Mouse (Mus musculus) heart, embryonic 16.5 days (tissue): ENCODE results near the gene Tmem86a. TPM values are rescaled to one million over a fixed set of nuclear protein-coding genes. Genes with fewer than 3 reads are reported as not detected.

Source experiments
- ATAC-seq: fragments of 200-750 bp; cut with Nextera tagmentation; replicated peaks from 2 replicates; pipeline ENCODE4 v1.8.0; 2017; ENCODE audit warnings: moderate number of reproducible peaks; ENCODE audit not compliant: insufficient read depth, low FRiP score; ENCODE audit errors: extremely low read depth
- H3K27ac ChIP-seq: fragments of 300-500 bp; sonication (generic); 2 replicates; pipeline ENCODE4 v1.5.1; 2014; ENCODE audit warnings: mild to moderate bottlenecking, low read length, control low read depth, moderate library complexity
- H3K27me3 ChIP-seq: fragments of 300-500 bp; sonication (generic); 2 replicates; pipeline ENCODE4 v1.6.1; 2014; ENCODE audit warnings: low read length, mixed read lengths; ENCODE audit not compliant: control insufficient read depth, insufficient read depth
- H3K36me3 ChIP-seq: fragments of 300-500 bp; sonication (generic); 2 replicates; pipeline ENCODE4 v1.6.1; 2014; ENCODE audit not compliant: control insufficient read depth, insufficient read depth
- H3K4me1 ChIP-seq: fragments of 300-500 bp; sonication (generic); 2 replicates; pipeline ENCODE4 v1.6.1; 2014; ENCODE audit warnings: low read length, mixed read lengths; ENCODE audit not compliant: control insufficient read depth, insufficient read depth
- H3K4me2 ChIP-seq: fragments of 300-500 bp; sonication (generic); 2 replicates; pipeline ENCODE4 v1.6.1; 2014; ENCODE audit warnings: low read depth, mild to moderate bottlenecking, control low read depth, low read length
- H3K4me3 ChIP-seq: fragments of 300-500 bp; sonication (generic); 2 replicates; pipeline ENCODE4 v1.5.1; 2014; ENCODE audit warnings: mild to moderate bottlenecking, control low read depth, low read length
- H3K9ac ChIP-seq: fragments of 300-500 bp; sonication (generic); 2 replicates; pipeline ENCODE4 v1.6.1; 2014; ENCODE audit warnings: low read length, control low read depth
- H3K9me3 ChIP-seq: fragments of 300-500 bp; sonication (generic); replicated peaks from 2 replicates; pipeline ENCODE4 v1.6.1; 2016; ENCODE audit warnings: low read length; ENCODE audit not compliant: control insufficient read depth
- WGBS: fragments of 180-500 bp; shearing (Covaris S2); extraction: QIAGEN DNeasy Blood & Tissue Kit; methylation state at CpG from one replicate; pipeline ENCODE4 v1.1.7; 2014; 5-methylcytosine and 5-hydroxymethylcytosine counted together
- polyA plus RNA-seq: library from polyadenylated mRNA; unstranded; fragments of >200 nt; fragmentation: Nextera tagmentation; extraction: Ambion mirVana; gene quantifications from 2 replicates; pipeline ENCODE4 v1.2.1, GENCODE M21; 2015

Gene Tmem86a
- polyA plus RNA-seq, 1 experiment from 2014 or later = 20.1 TPM

DNA sequence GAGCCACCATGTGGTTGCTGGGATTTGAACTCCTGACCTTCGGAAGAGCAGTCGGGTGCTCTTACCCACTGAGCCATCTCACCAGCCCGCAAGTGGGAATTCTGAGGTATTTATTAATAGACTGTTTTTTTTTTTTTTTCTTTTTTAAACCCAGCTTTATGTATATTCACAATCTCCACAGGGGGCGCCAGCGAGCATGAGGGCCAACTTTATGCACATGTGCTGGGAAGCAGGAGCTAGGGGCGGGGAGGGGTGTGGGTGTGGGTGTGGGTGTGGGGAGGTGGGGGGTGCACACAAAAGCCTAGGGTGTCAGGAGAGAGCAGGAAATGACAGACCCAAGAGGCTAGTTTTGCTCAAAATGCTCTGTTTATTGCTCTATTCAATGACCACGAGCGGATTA is 27.1 kb downstream of the Tmem86a start:
- H3K27ac ChIP-seq = no peak overlapping the region

DNA sequence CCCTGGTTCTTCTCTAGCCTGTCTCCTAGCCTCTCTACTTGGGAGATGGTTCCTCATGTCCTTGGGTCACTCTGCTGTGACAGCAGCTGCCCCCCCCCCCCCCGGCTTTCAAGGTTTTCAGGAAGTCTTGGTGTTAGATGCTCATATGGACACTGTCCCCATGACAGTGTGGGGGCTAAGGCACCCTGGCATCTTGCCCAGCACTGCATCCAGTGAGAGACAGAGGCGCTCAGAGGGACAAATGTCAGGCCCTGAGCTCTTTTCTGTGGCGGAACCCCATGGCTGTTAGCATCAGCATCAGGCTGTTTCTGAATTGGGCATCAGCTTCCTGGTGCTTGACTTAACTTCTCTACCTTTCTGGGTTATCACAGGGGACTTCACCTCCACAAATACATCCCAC is 30.5 kb downstream of the Tmem86a start:
- no peaks in the 10 kb centered on the region for H3K36me3 ChIP-seq
- no peaks in the 10 kb centered on the region for H3K9me3 ChIP-seq
- 0 out of 2 replicates have a peak, but pooled peaks cover 2% of the 10 kb centered on the region for H3K4me1 ChIP-seq
- no peaks in the 10 kb centered on the region for H3K27me3 ChIP-seq
- H3K4me2 ChIP-seq = no peak overlapping the region
- ATAC-seq = no peak; the same call in 1 of the 2 replicates
- H3K27ac ChIP-seq = no peak overlapping the region
- no peak overlapping the region for H3K9ac ChIP-seq
- WGBS = 58% methylated on average over 3 of the region's 3 CpGs
- no peak overlapping the region for H3K4me3 ChIP-seq

More for the DNA sequence above, 27.1 kb downstream of the Tmem86a start:
- Histone ChIP-seq H3K4me3 (no peak overlapping the region), H3K27me3 (no peaks in the 10 kb centered on the region), H3K4me2 (no peak overlapping the region), H3K36me3 (no peaks in the 10 kb centered on the region), H3K9ac (no peak overlapping the region), H3K9me3 (no peaks in the 10 kb centered on the region), H3K4me1 (peaks cover 9% of the 10 kb centered on the region)
- 69% methylated on average over 8 of the region's 8 CpGs for WGBS
- ATAC-seq = no peak

DNA sequence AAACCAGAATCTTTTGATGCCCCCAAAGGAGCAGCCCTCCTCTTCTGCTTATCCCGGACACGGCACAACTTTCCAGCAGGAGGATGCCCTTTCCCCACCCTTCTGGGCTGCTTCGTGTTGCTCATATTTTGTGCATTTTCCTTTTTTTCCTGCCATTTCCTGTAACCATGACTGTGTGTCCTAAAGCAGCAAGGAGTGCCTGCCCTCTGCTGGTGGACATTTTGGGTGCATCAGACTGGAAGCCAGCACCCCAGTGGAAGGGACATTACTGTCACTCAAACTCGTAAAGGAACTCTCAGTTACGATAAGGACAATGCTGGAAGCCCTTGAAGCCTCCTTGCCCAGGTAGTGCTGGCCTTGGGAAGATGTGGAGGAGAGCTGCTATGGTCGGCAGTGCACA is 30.9 kb downstream of the Tmem86a start:
- no peaks in the 10 kb centered on the region for H3K36me3 ChIP-seq
- H3K4me3 ChIP-seq = no peak overlapping the region
- WGBS = 36% methylated on average over 6 of the region's 6 CpGs
- no peak overlapping the region for H3K27ac ChIP-seq
- H3K27me3 ChIP-seq = no peaks in the 10 kb centered on the region
- no peaks in the 10 kb centered on the region for H3K9me3 ChIP-seq
- H3K9ac ChIP-seq = no peak overlapping the region
- ATAC-seq = no peak
- H3K4me1 ChIP-seq = 0 out of 2 replicates have a peak, but pooled peaks cover 2% of the 10 kb centered on the region
- H3K4me2 ChIP-seq = no peak overlapping the region

DNA sequence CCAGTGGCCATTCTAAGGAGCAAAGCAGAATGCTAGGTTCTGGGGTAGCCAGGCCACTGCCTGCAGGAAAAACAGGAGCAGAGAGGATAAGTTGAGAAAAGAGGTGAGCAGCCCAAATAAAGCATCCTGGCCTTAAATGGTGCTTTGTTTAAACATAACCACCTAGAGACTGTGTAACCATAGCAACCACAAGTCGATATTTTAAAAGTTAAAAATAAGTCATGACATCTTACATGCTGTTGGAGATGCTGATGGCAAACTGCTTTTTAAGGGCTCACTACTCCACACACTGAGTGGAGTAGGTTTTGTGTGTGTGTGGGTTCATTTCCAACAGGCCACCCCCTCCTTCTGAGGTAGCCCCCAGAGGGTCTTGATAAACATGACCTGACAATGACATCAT is 34.7 kb downstream of the Tmem86a start:
- Histone ChIP-seq H3K9ac (no peak overlapping the region), H3K27ac (no peak overlapping the region), H3K27me3 (no peaks in the 10 kb centered on the region), H3K4me1 (0 out of 2 replicates have a peak, but pooled peaks cover 2% of the 10 kb centered on the region), H3K36me3 (no peaks in the 10 kb centered on the region), H3K9me3 (no peaks in the 10 kb centered on the region), H3K4me3 (no peak overlapping the region), H3K4me2 (no peak overlapping the region)
- ATAC-seq = no peak
- 67% methylated on average over 1 of the region's 1 CpGs for WGBS

DNA sequence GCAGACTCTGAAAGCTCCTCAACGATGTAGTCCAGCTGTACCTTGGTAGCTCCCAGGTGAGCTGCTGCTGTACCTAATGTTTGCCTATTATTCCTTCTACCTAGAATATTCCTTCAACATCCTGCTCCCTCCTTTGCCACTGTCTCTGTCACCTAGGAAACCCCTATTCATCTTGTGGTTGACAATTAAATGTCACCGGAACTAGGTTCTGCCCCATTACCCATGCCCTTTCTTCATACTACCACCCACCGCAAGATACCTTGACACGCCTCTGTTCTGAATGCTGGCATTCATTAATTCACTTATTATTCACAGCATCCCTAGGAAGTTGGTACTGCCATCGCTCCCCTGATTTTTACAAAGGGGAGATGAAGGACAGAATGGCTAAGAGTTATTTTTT is 43.5 kb downstream of the Tmem86a start:
- WGBS = 82% methylated on average over 5 of the region's 5 CpGs
- no peak for ATAC-seq
- Histone ChIP-seq H3K4me2 (no peak overlapping the region), H3K4me1 (no peaks in the 10 kb centered on the region), H3K9ac (no peak overlapping the region), H3K27ac (no peak overlapping the region), H3K27me3 (no peaks in the 10 kb centered on the region), H3K36me3 (no peaks in the 10 kb centered on the region), H3K9me3 (no peaks in the 10 kb centered on the region), H3K4me3 (no peak overlapping the region)

DNA sequence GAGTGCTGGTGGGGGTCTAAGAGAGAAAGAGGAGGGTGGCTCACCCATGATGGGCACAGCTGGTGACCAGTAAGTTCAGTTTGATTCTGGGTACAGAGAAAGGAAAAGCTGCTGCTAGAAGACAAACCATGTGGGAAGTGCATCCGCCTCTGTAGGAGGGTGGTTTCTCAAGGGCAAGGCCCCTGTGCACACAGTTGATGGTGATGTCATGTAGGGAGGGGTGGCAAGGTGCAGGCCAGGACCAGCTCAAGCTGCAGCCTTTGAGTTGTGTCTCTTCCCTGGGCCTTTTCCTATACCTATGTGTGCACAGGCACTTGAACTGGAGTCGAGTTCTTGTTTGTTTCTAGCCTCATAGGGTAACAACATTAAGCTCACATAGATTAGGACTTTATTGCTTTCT is 44.6 kb downstream of the Tmem86a start:
- Histone ChIP-seq H3K36me3 (no peaks in the 10 kb centered on the region), H3K9ac (no peak overlapping the region), H3K4me2 (no peak overlapping the region), H3K4me3 (no peak overlapping the region), H3K9me3 (no peaks in the 10 kb centered on the region), H3K27ac (no peak overlapping the region), H3K4me1 (no peaks in the 10 kb centered on the region), H3K27me3 (no peaks in the 10 kb centered on the region)
- no peak for ATAC-seq
- 54% methylated on average over 2 of the region's 2 CpGs for WGBS

DNA sequence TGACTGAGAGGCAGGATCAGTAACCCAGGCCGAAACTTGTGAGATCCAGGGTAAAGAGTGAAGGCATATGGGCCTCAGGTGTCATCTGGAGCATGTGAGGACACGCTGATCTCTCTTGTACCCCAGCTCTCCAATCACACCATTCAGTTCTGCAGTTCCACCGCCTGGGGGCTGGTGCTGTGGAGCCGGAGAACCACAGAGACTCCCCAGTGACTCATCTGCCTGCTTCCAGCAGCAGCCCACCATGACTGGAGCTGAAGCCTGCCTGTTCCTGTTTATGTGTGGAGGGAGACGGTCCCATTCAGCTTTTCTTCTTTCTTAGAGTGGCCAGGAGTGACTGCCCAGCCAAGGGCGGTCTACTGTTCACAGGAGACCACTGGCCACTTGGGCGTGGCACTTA is 47.6 kb downstream of the Tmem86a start:
- H3K4me2 ChIP-seq = no peak overlapping the region
- H3K9me3 ChIP-seq = no peaks in the 10 kb centered on the region
- H3K27ac ChIP-seq = no peak overlapping the region
- no peaks in the 10 kb centered on the region for H3K36me3 ChIP-seq
- no peaks in the 10 kb centered on the region for H3K27me3 ChIP-seq
- H3K4me3 ChIP-seq = no peak overlapping the region
- WGBS = 57% methylated on average over 7 of the region's 7 CpGs
- no peak for ATAC-seq
- no peak overlapping the region for H3K9ac ChIP-seq
- H3K4me1 ChIP-seq = no peaks in the 10 kb centered on the region

DNA sequence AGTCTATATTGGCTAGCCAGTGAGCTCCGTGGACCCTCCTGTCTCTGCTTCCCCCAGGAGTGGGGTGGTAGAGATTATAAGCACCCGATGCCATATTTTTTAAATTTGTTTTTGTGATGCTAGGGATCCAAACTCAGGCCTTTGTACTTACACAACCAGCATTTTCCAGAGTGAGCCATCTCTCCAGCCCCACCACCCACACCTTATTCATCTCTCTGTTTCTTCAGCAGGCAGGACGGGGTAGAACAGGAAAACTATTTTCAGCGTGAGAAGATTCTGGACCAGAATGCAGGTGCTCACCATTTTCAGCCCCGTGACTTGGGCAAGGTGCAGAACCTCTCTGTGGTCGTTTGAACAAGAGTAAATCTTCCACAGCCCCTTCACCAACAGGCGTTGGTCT is 48.9 kb downstream of the Tmem86a start:
- H3K4me1 ChIP-seq = no peaks in the 10 kb centered on the region
- no peak overlapping the region for H3K27ac ChIP-seq
- H3K4me3 ChIP-seq = no peak overlapping the region
- no peaks in the 10 kb centered on the region for H3K9me3 ChIP-seq
- no peak overlapping the region for H3K4me2 ChIP-seq
- ATAC-seq = no peak
- H3K9ac ChIP-seq = no peak overlapping the region
- WGBS = 76% methylated on average over 7 of the region's 7 CpGs
- no peaks in the 10 kb centered on the region for H3K27me3 ChIP-seq
- H3K36me3 ChIP-seq = no peaks in the 10 kb centered on the region

DNA sequence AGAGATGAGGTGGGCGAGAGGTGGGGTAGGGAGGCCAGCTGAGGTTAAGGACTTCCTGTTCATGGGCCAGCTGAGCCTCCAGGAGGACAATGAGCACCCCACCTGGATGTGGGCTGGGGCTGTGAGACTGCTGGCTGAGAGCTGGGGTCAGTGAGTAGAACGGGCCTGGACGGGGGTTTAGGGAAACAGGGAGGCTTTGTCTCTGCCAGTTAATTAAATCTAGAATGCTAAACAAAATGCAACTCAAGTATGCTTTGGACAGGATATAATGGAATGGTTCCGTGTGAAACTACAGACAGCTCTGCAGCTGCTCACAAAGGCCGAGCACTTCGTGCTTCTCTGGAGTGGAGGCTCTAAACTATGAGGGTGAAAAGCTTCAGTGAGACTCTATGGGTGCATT is 50.2 kb downstream of the Tmem86a start:
- H3K4me2 ChIP-seq = no peak overlapping the region
- no peak for ATAC-seq
- no peak overlapping the region for H3K9ac ChIP-seq
- no peak overlapping the region for H3K27ac ChIP-seq
- 62% methylated on average over 6 of the region's 6 CpGs for WGBS
- H3K36me3 ChIP-seq = no peaks in the 10 kb centered on the region
- no peak overlapping the region for H3K4me3 ChIP-seq
- H3K9me3 ChIP-seq = no peaks in the 10 kb centered on the region
- no peaks in the 10 kb centered on the region for H3K27me3 ChIP-seq
- H3K4me1 ChIP-seq = no peaks in the 10 kb centered on the region

DNA sequence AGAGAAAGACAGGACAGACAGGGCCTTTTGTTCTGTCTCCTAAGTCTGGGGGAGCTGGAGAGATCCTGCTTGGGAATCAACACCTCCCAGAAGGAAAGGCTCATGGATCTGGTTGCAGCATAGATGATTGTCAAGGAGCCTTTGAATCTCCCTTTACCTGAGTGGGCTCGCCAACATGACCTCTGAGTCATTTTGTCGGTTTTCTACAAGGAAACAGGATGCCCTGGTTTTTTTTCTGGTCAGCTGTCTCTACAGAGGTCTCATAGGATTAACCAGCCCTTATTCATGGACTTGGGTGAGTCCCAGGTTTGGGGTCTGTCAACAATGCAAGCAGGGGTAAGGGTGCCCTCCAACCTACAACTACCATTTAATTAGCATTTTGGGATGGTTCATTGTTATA is 52.6 kb downstream of the Tmem86a start:
- whole genome bisulfite sequencing = 53% methylated on average over 2 of the region's 2 CpGs
- Histone ChIP-seq H3K27ac (no peak overlapping the region), H3K9me3 (no peaks in the 10 kb centered on the region), H3K27me3 (no peaks in the 10 kb centered on the region), H3K4me2 (no peak overlapping the region), H3K36me3 (no peaks in the 10 kb centered on the region), H3K4me1 (no peaks in the 10 kb centered on the region), H3K9ac (no peak overlapping the region), H3K4me3 (no peak overlapping the region)
- ATAC-seq = no peak
